Mouse (Mus musculus): Measurements from ENCODE around the gene Slc35e1.
A peak's percentile ranks its signal among the peaks of the same experiment; 100 is the strongest.

Gene Slc35e1

DNA sequence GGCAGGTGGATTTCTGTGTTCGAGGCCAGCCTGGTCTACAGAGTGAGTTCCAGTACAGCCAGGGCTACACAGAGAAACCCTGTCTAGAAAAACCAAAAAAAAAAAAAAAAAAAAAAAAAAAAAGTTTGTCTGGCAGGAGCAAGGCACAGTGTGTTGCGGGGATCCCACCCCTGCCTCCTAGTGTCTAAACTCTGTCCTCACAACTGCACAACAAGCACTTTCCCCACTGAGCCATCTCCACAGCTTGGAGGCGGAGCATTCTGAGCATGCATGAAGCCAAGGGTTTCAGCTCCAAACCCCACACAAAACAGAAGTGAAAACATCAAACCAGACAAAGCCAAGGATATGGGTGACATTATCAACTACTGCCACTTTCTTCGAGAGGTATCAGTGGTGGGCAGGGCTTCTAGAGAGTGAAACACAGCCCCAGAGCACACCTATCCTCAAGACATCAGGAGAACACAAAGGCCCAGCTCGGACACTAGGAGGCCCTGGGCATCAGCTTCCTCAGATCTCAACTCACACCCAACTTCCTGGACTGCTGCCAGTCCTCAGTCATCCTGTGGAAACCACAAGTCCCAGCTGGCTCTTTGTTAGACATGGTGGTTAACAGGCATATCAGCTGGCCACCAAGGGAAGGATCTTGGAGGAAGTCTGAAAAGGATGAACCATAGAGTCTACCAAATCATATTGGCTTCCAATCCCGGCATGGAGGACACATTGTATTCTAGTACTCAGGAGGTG is 6.8 kb downstream of the Slc35e1 start:
- no peak for DNase-seq (ENCODE audit: low spot score)

DNA sequence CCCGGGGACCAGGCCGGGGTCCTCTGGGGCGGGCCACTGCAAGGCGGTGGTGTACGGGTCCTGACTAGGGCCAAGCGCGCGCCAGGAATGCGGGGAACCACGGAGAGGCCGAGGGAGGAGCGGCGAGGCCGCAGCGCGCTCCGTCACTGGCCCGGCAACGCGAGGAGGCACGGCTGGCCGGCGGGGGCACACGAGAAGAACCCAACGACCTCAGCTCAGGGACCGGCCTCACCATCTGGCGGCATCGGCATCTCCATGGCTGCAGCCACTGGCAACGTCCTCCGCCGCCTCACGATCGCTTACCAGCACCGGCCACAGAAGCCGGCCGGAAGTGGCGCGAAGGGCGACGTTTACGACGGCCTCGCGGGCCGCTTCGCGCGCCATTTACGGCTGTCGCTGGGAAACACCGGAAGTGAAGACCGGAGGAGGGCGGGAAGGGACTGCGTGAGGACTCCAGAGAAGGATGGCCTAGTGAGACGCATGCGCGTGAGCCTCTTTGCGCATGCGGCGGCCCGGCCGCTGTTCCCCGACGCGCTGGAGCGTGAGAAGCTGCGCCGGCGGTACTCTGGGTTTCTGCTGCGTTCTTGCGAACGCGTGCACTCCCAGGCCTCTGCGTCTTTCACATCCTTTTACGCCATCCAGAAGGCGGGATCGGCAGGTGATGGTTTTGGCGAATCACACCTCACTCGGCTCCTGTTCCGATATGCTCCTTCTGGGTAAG is 17.4 kb downstream of the Slc35e1 start, which contains the start of gene Cherp:
Gene Cherp (minus strand): TSS at position 401 of the 721 bp plus-strand sequence.
- peak; percentile 97 for DNase-seq (ENCODE audit: low spot score)

DNA sequence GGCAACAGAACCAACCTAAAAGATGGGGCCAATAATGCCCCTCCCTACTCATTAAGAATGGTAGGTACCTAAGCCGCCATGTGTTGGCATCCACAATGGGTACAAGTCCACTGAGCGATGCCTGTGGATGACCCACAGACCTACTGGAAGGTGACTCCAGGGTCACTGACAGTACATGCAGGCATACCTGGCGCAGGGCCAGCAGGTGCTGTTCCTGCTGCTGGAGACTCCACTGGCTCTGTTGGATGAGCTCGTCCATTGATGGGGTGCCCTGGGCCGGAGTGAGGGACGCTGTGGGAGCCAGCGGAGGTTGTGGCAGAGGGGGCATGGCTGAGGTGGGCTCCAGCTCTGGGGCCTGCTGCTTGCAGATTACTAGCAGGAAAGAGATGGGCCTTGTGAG is 21.7 kb downstream of the Slc35e1 start:
- DNase-seq (ENCODE audit: low spot score), result no peak

DNA sequence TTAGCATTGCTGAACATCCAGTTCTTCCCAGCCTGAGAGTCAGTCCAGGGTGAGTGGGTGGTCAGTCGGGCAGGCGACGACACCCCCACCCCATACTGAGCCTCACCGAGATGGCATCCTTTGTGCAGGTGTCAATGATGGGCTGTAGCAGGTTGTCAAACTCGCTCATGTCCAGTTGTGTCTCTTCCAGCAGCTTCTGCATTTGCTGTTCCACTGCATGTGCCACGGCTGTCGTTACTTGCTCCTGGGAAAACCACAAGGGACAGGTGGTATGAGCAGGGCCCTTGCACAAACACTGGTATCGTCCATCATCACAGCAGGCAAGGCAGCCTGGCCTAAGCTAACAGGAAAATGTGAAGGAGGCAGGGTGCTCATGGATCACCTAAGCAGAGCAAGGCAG is 22.4 kb downstream of the Slc35e1 start:
- DNase-seq (ENCODE audit: low spot score), result no peak

DNA sequence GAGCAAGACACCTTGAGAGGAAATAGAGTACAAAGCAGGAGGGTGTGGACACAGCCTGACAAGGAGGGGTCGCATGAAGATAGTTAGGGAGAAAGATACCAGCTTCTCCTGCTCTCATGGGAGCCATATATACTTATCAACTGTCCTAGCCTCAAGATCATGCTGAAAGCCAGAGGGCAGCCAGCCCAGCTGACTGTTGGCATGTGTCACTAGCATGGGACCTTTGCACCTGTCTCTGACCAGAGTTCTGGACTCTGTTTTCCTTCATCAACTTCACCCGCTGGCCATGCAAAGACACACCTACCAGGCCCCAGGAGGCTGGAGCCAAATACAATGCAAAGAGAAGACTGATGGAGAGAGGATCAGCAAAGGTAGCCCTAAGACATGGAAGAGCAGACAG is 23.2 kb downstream of the Slc35e1 start:
- DNase-seq (ENCODE audit: low spot score), result no peak

DNA sequence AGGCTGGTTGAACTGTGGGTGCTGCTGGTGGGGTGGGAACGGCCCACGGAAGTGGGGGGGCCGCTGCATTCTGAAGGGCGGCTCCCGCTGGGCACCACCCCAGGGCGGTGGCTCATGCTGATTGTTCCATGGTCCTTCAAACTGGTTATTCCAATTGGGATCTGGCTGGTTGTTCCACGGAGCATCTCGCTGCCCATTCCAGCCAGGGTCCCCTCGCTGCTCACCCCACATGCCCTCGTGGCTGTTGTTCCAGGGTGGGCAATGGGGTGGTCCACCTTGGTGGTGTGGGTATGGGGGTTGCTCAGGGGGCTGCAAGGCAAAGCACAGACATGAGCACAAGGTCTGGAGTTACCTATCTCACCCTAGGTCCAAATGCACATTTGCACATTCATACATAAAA is 28.2 kb downstream of the Slc35e1 start:
- DNase-seq (ENCODE audit: low spot score), result no peak

DNA sequence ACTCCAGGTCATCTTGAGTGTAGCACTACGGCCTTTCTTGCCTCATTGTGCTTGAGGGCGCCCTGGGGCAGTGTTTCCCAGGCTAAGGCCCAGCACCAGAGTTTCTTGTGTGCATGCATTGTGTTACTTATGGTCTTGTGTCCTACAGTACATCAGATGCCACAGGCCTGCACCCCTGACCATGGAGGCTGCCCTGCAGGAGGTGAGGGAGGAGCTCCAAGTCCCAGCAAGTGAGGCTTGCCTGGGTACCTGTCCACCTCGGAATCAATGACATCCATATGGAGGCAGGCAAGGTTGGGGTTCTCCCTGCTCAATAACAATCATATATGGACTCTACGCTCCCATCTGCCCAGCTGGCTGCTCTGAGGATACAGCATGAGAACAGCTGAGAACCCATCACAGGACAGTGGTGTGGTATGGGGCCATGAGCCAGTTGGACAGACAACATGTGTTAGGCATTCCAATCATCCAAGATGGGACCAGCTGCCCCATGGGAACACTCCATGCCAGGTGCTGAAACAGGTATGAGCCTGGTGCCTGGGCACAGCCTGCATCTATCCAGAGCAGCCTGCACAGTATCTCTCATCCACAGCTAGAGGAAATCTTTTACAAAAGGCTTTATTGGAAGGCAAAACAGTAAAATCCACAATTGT is 32.4 kb downstream of the Slc35e1 start:
- no peak for DNase-seq (ENCODE audit: low spot score)

DNA sequence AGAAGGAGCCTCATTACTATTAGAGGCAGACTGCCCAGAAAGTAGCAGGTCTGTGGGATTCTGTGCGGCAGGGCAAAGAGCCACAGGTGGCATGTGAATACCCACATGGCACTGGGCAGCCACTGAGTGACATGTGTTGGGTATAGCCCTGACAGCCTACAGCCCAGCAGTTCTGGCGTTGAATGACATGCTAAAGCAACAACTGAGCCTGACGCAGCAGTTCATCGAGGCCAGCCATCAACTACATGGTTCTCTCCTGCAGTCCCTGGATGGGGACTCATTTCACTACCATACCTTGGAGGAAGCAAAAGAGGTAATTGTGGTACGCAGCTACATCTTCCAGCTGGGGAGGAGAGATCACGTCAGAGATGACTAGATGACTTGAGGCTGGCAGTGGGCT is 34.0 kb downstream of the Slc35e1 start:
- DNase-seq (ENCODE audit: low spot score), result no peak

DNA sequence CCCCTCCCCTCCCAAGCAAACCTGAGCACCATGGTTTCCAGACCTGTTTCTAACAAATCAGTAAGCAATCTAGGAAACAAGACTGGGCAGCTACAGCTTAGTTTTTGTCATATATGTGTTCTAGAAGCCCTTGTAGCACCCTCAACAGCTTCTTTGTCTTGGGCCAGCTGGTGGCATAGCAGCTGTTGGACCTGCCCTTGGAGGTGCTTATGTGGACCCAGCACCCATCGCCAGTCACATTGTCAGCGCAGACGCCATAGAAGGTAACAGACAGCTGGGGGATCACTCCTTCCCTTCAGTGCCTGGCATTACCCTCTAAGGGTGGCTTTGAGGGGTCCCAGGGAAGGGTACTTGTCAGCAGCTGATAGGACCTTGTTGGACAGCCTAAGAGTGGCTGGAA is 34.6 kb downstream of the Slc35e1 start:
- DNase-seq (ENCODE audit: low spot score), result no peak

DNA sequence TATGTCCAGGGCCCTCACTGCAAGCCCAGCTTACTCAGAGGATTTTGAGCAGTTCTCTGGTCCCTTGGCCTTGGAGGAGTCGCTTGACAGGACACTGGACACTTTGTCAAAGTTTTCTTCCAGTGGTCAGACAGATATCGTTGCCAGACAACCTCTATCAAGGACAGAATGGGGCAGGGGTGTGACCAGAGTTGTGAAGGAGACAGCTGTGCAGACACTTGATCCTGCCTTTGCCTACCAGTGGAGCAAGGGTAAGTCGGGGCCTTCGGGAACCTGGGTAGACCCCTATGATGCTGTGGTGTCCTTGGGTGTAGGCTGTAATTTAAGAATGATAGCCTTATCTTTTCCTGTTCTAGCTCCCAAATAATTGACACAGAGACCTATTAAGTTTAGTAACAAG is 37.1 kb downstream of the Slc35e1 start:
- DNase-seq (ENCODE audit: low spot score), result no peak

DNA sequence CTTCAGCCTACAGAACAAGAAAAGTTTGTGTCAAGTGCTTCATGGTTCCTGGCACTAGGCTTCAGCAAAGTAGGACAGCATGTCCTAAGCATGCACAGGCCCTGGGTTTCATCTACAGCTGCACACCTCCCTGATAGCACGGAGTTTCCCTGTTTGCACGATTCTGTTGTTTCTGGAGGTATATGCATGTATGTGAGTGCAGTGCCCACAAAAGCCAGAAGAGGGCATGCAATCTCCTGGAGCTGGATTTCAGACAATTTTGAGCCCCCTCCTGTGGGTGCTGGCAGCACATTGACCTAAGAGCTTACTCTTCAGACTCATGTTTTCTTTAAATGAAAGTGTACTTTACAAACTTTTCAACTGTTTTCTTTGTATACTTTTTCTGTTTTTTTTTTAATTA is 38.5 kb downstream of the Slc35e1 start:
- DNase-seq (ENCODE audit: low spot score), result no peak

DNA sequence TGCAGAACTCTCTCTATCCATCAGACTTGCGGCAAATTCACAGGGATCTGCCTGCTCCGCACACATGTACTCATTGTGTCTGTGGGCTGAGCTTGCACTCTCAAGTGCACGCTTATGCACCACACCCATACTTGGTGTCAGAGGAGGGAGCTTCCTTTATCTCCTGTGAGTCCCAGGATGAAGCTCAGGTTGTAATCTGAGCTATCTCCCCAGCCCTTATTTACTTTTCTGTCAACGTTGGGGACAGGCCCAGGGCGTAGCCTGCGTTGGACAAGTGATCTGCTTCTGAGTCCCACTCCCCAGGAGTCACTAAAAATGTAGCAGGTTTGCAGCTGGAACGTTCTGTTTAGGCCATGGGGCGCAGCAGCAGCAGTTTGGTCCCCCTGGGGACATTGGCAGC is 40.9 kb downstream of the Slc35e1 start:
- no peak for DNase-seq (ENCODE audit: low spot score)

DNA sequence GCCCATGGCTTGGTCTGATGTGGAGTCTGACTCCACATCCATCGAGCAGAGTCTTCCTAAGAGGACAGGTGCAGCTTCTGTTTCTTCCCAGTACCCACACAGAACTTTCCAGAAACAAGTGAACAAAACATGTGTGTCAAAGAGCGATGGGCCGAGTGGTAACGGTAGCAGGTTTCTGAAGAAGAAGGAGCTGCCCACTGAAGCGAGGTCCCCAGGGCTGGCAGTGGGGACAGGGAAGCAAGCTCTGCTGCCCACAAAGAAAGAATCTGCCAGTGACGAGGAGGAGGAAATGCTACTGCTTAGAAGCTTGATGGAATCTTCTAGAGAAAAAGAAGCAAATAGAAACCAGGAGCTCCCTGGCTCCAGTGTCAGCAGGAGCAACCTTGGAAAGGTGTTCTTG is 47.3 kb downstream of the Slc35e1 start:
- DNase-seq (ENCODE audit: low spot score), result no peak

DNA sequence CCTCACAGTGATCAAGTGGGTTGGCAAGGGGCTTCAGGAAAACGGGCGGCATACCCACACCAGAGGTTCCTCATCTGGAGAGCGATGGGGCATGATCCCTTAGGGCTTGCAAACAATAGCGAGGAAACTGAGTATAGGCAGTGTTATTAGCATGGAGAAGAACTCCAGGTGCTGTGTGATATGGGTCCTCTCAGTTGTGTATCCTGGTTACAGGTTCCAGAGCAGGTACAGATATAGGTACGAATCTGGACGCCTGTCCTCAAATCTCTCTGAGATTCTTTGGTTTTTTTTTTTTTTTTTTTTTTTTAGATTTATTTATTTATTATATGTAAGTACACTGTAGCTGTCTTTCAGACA is 48.4 kb downstream of the Slc35e1 start:
- no peak for DNase-seq (ENCODE audit: low spot score)

DNA sequence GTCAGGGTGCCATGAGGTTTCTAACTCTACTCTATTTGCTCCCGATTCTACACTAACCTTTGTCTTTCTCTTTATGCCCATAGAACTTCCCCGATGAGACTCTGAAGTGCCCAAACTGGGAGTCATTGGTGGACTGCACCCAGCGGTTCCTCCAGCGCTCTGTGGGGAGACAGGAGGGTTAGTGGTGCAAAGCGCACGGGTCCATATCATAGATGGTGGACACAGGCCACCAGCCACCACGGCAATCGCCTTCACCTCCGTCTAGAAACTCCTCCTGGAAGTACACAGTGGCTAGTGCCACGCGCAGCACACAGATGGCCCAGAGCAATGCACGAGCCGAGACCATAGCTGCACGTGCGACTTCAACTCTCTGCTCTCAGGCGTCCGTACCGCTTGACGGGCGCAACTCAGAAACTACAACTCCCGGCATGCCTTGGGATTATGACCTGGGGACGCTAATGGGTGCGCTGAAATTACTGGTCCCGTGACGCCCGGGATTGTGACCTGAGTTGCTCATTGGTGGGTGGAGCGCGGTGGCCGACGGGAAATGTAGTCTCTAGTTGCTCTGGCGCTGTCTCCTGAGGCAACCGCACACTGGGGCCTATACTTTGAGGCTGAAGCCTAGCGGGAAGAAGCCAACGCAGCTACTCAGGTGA is 48.9 kb downstream of the Slc35e1 start, which contains the start of the genes Calr3 and 1700030K09Rik:
Gene Calr3 (minus strand): TSS at position 533 of the 656 bp plus-strand sequence.
Gene 1700030K09Rik (plus strand): TSS at position 543 of the 656 bp plus-strand sequence.
- DNase-seq (ENCODE audit: low spot score), result peak; percentile 98

DNA sequence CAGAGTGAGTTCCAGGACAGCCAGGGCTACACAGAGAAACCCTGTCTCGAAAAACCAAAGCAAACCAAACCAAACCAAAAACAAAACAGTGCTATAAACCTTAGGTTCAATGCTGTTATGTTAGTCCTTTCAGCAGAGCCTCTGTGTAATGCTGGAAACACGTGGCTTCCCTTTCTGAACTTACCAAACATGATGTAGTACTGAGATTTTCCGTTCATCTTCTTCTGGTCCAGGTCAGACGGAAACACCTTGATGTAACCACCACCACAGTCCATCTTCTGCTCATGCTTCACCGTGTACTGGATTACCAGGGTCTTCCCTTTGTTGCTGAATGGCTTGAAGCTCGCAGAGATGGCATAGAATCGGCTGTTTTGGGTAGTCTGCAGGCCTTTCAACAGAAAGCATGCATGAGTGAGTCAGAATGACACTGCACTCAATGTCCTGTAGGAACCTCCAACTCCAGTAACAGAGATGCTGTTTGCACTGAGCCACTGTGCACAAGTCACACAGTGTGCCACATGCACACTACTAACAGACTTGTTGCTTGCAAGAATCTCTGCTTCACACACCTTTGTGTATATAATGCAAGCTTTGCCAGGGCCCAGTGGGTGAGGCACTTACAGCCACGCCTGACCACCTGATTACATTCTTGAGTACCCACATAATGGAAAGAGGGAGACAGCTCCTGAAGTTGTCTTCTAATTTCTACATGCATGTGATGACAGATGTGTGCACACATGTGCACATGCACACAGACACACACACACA is 54.0 kb downstream of the Slc35e1 start:
- no peak for DNase-seq (ENCODE audit: low spot score)

DNA sequence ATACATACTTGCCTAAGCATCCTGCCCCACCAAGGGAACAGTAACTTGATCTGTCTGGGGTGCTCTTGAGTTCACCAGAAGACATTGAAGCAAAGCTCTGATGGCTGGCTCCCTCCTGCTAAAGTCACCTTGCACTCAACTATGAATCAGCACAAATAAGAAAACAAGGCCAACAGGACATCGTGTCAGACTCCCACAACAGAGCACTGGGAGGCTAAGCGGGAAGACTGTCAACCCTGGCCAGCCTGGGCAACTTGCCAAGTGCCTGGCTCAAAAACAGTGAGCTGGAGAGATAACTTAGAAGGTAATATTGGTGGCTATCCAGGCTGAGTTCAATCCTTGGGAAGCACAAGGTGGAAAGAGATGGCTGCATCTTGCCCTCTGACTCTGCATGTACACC is 57.5 kb downstream of the Slc35e1 start:
- no peak for DNase-seq (ENCODE audit: low spot score)

Data from left cerebral cortex, adult 11 months (tissue).